Mouse (Mus musculus) thymus, postnatal 10 days (tissue): ENCODE measurements around the gene Tubal3.
"Not testable (repeated sequence)": the region's sequence is repeated elsewhere in the genome, so short reads cannot be mapped to it uniquely, and the experiment has no call there.

Experiments
- DNase-seq, 2 experiments: peaks; one replicate each; pipeline ENCODE4 v3.0.0; 2021; ENCODE audit warnings: low spot score in 2 of 2

The Tubal3 gene

GRCm38 (mm10) chr13:3917571-3918311, at the start of gene Tubal3, which contains the start of gene Net1:
Gene Tubal3 (plus strand): TSS chr13:3918274.
Gene Net1 (minus strand): TSS chr13:3918220.
- peak; percentile 77 to 89 for DNase-seq

- no peak for DNase-seq
Measured at GRCm38 (mm10) chr13:3869901-3870300, 48.2 kb upstream of the Tubal3 start.

- no peak for DNase-seq
Measured at GRCm38 (mm10) chr13:3872832-3873231, 45.2 kb upstream of the Tubal3 start.

- DNase-seq, result no peak
Measured at GRCm38 (mm10) chr13:3876448-3876847, 41.6 kb upstream of the Tubal3 start.

- DNase-seq, result no peak
Measured at GRCm38 (mm10) chr13:3877185-3877584, 40.9 kb upstream of the Tubal3 start.

GRCm38 (mm10) chr13:3877679-3878220, 40.3 kb upstream of the Tubal3 start:
- no peak for DNase-seq

GRCm38 (mm10) chr13:3886663-3887062, 31.4 kb upstream of the Tubal3 start:
- DNase-seq, result no peak

- no peak for DNase-seq
Measured at GRCm38 (mm10) chr13:3889111-3889510, 29.0 kb upstream of the Tubal3 start.

- no peak for DNase-seq
Measured at GRCm38 (mm10) chr13:3890061-3890460, 28.0 kb upstream of the Tubal3 start.

GRCm38 (mm10) chr13:3891479-3892087, 26.5 kb upstream of the Tubal3 start:
- DNase-seq, result no peak

GRCm38 (mm10) chr13:3892601-3893000, 25.5 kb upstream of the Tubal3 start:
- no peak for DNase-seq

- DNase-seq, result peak; percentile 91
Measured at GRCm38 (mm10) chr13:3893126-3893734, 24.8 kb upstream of the Tubal3 start.

GRCm38 (mm10) chr13:3894549-3894948, 23.5 kb upstream of the Tubal3 start:
- no peak for DNase-seq

GRCm38 (mm10) chr13:3895397-3895980, 22.6 kb upstream of the Tubal3 start:
- no peak for DNase-seq

- no peak for DNase-seq
Measured at GRCm38 (mm10) chr13:3896032-3896431, 22.0 kb upstream of the Tubal3 start.

GRCm38 (mm10) chr13:3896913-3897312, 21.2 kb upstream of the Tubal3 start:
- DNase-seq, result peak; percentile 50 to 77

GRCm38 (mm10) chr13:3898202-3898601, 19.9 kb upstream of the Tubal3 start:
- not testable (repeated sequence) for DNase-seq

- no peak for DNase-seq
Measured at GRCm38 (mm10) chr13:3899301-3899700, 18.8 kb upstream of the Tubal3 start.

GRCm38 (mm10) chr13:3907151-3907696, 10.8 kb upstream of the Tubal3 start:
- no peak for DNase-seq

GRCm38 (mm10) chr13:3908262-3908661, 9.8 kb upstream of the Tubal3 start:
- no peak for DNase-seq

- no peak for DNase-seq
Measured at GRCm38 (mm10) chr13:3910356-3910755, 7.7 kb upstream of the Tubal3 start.

GRCm38 (mm10) chr13:3913504-3913903, 4.6 kb upstream of the Tubal3 start:
- no peak for DNase-seq
